Mouse (Mus musculus) CH12.LX (cell line): Measurements from ENCODE around the gene Rnf225. TPM values are rescaled to one million over a fixed set of nuclear protein-coding genes. Genes with fewer than 3 reads are reported as not detected.
A peak's percentile ranks its signal among the peaks of the same experiment; 100 is the strongest.

Experiments used
- DNase-seq: peaks from one replicate; pipeline ENCODE4 v3.0.0-alpha.2; 2013; ENCODE audit errors: extremely low read depth
- H3K27ac ChIP-seq: 2 replicates; pipeline ENCODE4 v1.5.1; 2012; ENCODE audit warnings: low read depth, mild to moderate bottlenecking, control low read depth, moderate library complexity; ENCODE audit not compliant: insufficient read depth
- H3K27me3 ChIP-seq: replicated peaks from 2 replicates; pipeline ENCODE3; 2012; ENCODE audit warnings: inconsistent platforms
- H3K36me3 ChIP-seq, 2 experiments: replicated peaks in 1 of 2; 2 replicates each; pipeline versions ENCODE3 to v1.6.1; 2012; ENCODE audit warnings: inconsistent platforms in 1 of 2, low read length in 1 of 2, mild to moderate bottlenecking in 1 of 2, mixed read lengths in 1 of 2, moderate library complexity in 1 of 2; ENCODE audit not compliant: control insufficient read depth in 1 of 2, insufficient read depth in 1 of 2
- H3K4me1 ChIP-seq, 2 experiments: 2 replicates each; pipeline ENCODE4 v1.6.1; 2012; ENCODE audit warnings: inconsistent platforms in 1 of 2, moderate library complexity in 1 of 2; ENCODE audit not compliant: insufficient read depth in 2 of 2, control insufficient read depth in 1 of 2
- H3K4me2 ChIP-seq: 2 replicates; pipeline ENCODE4 v1.6.1; 2012; ENCODE audit warnings: low read depth, mild to moderate bottlenecking, control low read depth; ENCODE audit not compliant: poor library complexity, insufficient read depth, severe bottlenecking
- H3K4me3 ChIP-seq, 3 experiments: fragments of 150-350 bp in 1 of 3; sonication (generic) in 1 of 3; replicated peaks in 1 of 3; 2 replicates each; pipeline versions ENCODE3 to v1.5.1; 2011 to 2012; ENCODE audit warnings: low read depth in 2 of 3, low read length in 2 of 3, mild to moderate bottlenecking in 2 of 3, moderate library complexity in 2 of 3, control low read depth in 1 of 3, improper control_type of control experiment in 1 of 3, inconsistent platforms in 1 of 3, mixed read lengths in 1 of 3; ENCODE audit not compliant: poor library complexity in 1 of 3
- H3K79me2 ChIP-seq: replicated peaks from 2 replicates; pipeline ENCODE4 v1.6.1; 2012; ENCODE audit warnings: mild to moderate bottlenecking, moderate library complexity; ENCODE audit not compliant: control insufficient read depth, poor library complexity, insufficient read depth, severe bottlenecking; ENCODE audit errors: extremely low read depth
- H3K9ac ChIP-seq: 2 replicates; pipeline ENCODE4 v1.6.1; 2012; ENCODE audit warnings: low read depth, mild to moderate bottlenecking, control low read depth, moderate library complexity; ENCODE audit not compliant: insufficient read depth
- H3K9me3 ChIP-seq: replicated peaks from 2 replicates; pipeline ENCODE3; 2012; ENCODE audit warnings: low read length, inconsistent platforms, mixed read lengths
- CHD1 ChIP-seq: IDR thresholded peaks from 2 replicates; pipeline ENCODE4 v1.6.1; 2012; ENCODE audit warnings: low read depth, low read length, improper control_type of control experiment, inconsistent platforms
- CTCF ChIP-seq, 2 experiments: IDR thresholded peaks in 1 of 2; conservative IDR thresholded peaks in 1 of 2; 2 replicates each; pipeline ENCODE4 v1.5.1; 2011 to 2012; ENCODE audit warnings: low read depth in 2 of 2, low read length in 2 of 2, improper control_type of control experiment in 1 of 2, inconsistent platforms in 1 of 2, mild to moderate bottlenecking in 1 of 2, moderate library complexity in 1 of 2
- EP300 ChIP-seq: IDR thresholded peaks from 2 replicates; pipeline ENCODE4 v1.6.1; 2011; ENCODE audit warnings: low read length, improper control_type of control experiment
- GABPA ChIP-seq: IDR thresholded peaks from 2 replicates; pipeline ENCODE4 v1.6.1; 2012; ENCODE audit warnings: low read depth, low read length, improper control_type of control experiment, inconsistent platforms; ENCODE audit not compliant: insufficient replicate concordance
- IRF4 ChIP-seq: IDR thresholded peaks from 2 replicates; pipeline ENCODE4 v1.6.1; 2014; ENCODE audit warnings: low read depth, mild to moderate bottlenecking, inconsistent platforms, low read length, improper control_type of control experiment
- JUN ChIP-seq: IDR thresholded peaks from 2 replicates; pipeline ENCODE4 v1.6.1; 2011; ENCODE audit warnings: low read depth, mild to moderate bottlenecking, low read length, improper control_type of control experiment, moderate library complexity; ENCODE audit not compliant: insufficient read depth
- KAT2A ChIP-seq: IDR thresholded peaks from 2 replicates; pipeline ENCODE4 v1.6.1; 2012; ENCODE audit warnings: low read length, improper control_type of control experiment, inconsistent platforms; ENCODE audit not compliant: insufficient replicate concordance
- MAFK ChIP-seq: IDR thresholded peaks from 2 replicates; pipeline ENCODE4 v1.6.1; 2011; ENCODE audit warnings: low read length, improper control_type of control experiment; ENCODE audit not compliant: insufficient replicate concordance
- MAX ChIP-seq: IDR thresholded peaks from 2 replicates; pipeline ENCODE4 v1.6.1; 2011; ENCODE audit warnings: low read length, improper control_type of control experiment
- MAZ ChIP-seq: IDR thresholded peaks from 2 replicates; pipeline ENCODE4 v1.6.1; 2012; ENCODE audit warnings: low read depth, mild to moderate bottlenecking, inconsistent platforms, low read length, improper control_type of control experiment, moderate library complexity
- MXI1 ChIP-seq: IDR thresholded peaks from 2 replicates; pipeline ENCODE4 v1.6.1; 2011; ENCODE audit warnings: mild to moderate bottlenecking, low read depth, low read length, improper control_type of control experiment
- MYC ChIP-seq: IDR thresholded peaks from 2 replicates; pipeline ENCODE4 v1.6.1; 2011; ENCODE audit warnings: low read depth, mild to moderate bottlenecking, improper control_type of control experiment, low read length
- RAD21 ChIP-seq: IDR thresholded peaks from 2 replicates; pipeline ENCODE4 v1.6.1; 2011; ENCODE audit warnings: low read depth, mild to moderate bottlenecking, low read length, improper control_type of control experiment, moderate library complexity
- SIN3A ChIP-seq: IDR thresholded peaks from 2 replicates; pipeline ENCODE4 v1.6.1; 2012; ENCODE audit warnings: low read length, improper control_type of control experiment, inconsistent platforms
- SMC3 ChIP-seq: IDR thresholded peaks from 2 replicates; pipeline ENCODE4 v1.6.1; 2011; ENCODE audit warnings: low read depth, low read length, improper control_type of control experiment
- TBP ChIP-seq: conservative IDR thresholded peaks from 2 replicates; pipeline ENCODE4 v1.6.1; 2011; ENCODE audit warnings: low read depth, low read length, improper control_type of control experiment
- TCF12 ChIP-seq: IDR thresholded peaks from 2 replicates; pipeline ENCODE4 v1.6.1; 2014; ENCODE audit warnings: low read depth, mild to moderate bottlenecking, inconsistent platforms, low read length, improper control_type of control experiment
- USF1 ChIP-seq: IDR thresholded peaks from 2 replicates; pipeline ENCODE4 v1.6.1; 2014; ENCODE audit warnings: low read depth, mild to moderate bottlenecking, inconsistent platforms, low read length, improper control_type of control experiment
- ZC3H11A ChIP-seq: IDR thresholded peaks from 2 replicates; pipeline ENCODE4 v1.6.1; 2012; ENCODE audit warnings: low read depth, mild to moderate bottlenecking, inconsistent platforms, low read length, improper control_type of control experiment
- ZMIZ1 ChIP-seq: IDR thresholded peaks from 2 replicates; pipeline ENCODE4 v1.6.1; 2012; ENCODE audit warnings: low read depth, mild to moderate bottlenecking, inconsistent platforms, low read length, improper control_type of control experiment
- ZNF384 ChIP-seq: IDR thresholded peaks from 2 replicates; pipeline ENCODE4 v1.6.1; 2012; ENCODE audit warnings: low read depth, low read length, improper control_type of control experiment, inconsistent platforms
- dilution Hi-C: fragments of 300-500 bp; cut with MboI; formaldehyde crosslinking; loops from 2 replicates; pipeline ENCODE4 v1.14.3; 2020; ENCODE audit warnings: low sequenced_read_pairs; ENCODE audit not compliant: extremely low pct_unique_long_range_greater_than_20kb, extremely low pct_ligation_motif_present
- in situ Hi-C: fragments of 300-500 bp; cut with MboI; formaldehyde crosslinking; loops from 3 replicates; pipeline ENCODE4 v1.14.3; 2019; ENCODE audit warnings: low sequenced_read_pairs, low pct_ligation_motif_present, low pct_unique_long_range_greater_than_20kb, mixed read lengths
- polyA plus RNA-seq: library from polyadenylated mRNA; unstranded; fragments of >175 nt; gene quantifications from 2 replicates; pipeline ENCODE4 v1.2.1, GENCODE M21; 2012; ENCODE audit warnings: low read depth; ENCODE audit not compliant: insufficient read length
- total RNA-seq, 2 experiments: library from RNA; depleted of rRNA; stranded (reverse); fragments of 300-350 nt in 1 of 2; fragments of >200 nt in 1 of 2; gene quantifications; 2 replicates each; pipeline ENCODE4 v1.2.3; 2012 to 2014

Rnf225 gene
- total and polyA plus RNA-seq, 3 experiments: 0.89 to 4.0 (median 1.1) TPM

- TF ChIP-seq MAZ: no peak
- TF ChIP-seq MXI1: peak; percentile 92
These were observed 22.0 kb downstream of the Rnf225 start (continued) for GRCm38 (mm10) chr7:12949032-12949871.

GRCm38 (mm10) chr7:12949872-12950229 lies 22.6 kb downstream of the Rnf225 start:
- dilution Hi-C loops (no loop called here), in situ Hi-C loops (no loop called here)
- TF ChIP-seq MAFK: no peak
- TF ChIP-seq IRF4: peak; percentile 4; the same call in 1 of the 2 replicates
- TF ChIP-seq SIN3A: peak; percentile 3
- Histone ChIP-seq H3K27ac (peak overlapping the region; percentile 33), H3K36me3 (no peaks in the 10 kb centered on the region), H3K4me2 (peak overlapping the region; percentile 89), H3K79me2 (no peaks in the 10 kb centered on the region), H3K4me3 (peak overlapping the region; percentile 67 to 87 (median 78)), H3K27me3 (no peaks in the 10 kb centered on the region), H3K9ac (peak overlapping the region; percentile 87), H3K4me1 (peaks cover 0 to 33% of the 10 kb centered on the region in 2 experiments; a peak in 3 of 4 replicates), H3K9me3 (no peaks in the 10 kb centered on the region)
- DNase-seq: no peak

- H3K27ac ChIP-seq: no peak overlapping the region
- no peak overlapping the region for H3K9ac ChIP-seq
- H3K4me1 ChIP-seq: peaks cover 0 to 27% of the 10 kb centered on the region in 2 experiments; a peak in 2 of 4 replicates
- H3K4me2 ChIP-seq: no peak overlapping the region
- H3K4me3 ChIP-seq: no peak overlapping the region
- H3K79me2 ChIP-seq: no peaks in the 10 kb centered on the region
- dilution Hi-C loops (no loop called here), in situ Hi-C loops (no loop called here)
- no peak for TF ChIP-seq EP300
- TF ChIP-seq MYC: peak; percentile 94
- TF ChIP-seq ZMIZ1: no peak
- TF ChIP-seq CHD1: no peak
- TF ChIP-seq MXI1: no peak
- TF ChIP-seq MAX: peak; percentile 52; the same call in 1 of the 2 replicates
- no peak for TF ChIP-seq GABPA
- TF ChIP-seq RAD21: peak; percentile 56
- TF ChIP-seq ZC3H11A: no peak
- no peak for TF ChIP-seq TBP
- TF ChIP-seq CTCF (conservative IDR thresholded peaks at IDR 0.05 in 1 of 2, IDR thresholded peaks at IDR 0.05 in 1 of 2; ENCODE audit: low read depth in 2 of 2, low read length in 2 of 2): peak in 1 of 2 experiments; percentile 76; a peak in 2 of 4 replicates
- no peak for TF ChIP-seq KAT2A
- TF ChIP-seq SMC3: peak; percentile 56
- TF ChIP-seq SIN3A: no peak
- no peak for TF ChIP-seq IRF4
- TF ChIP-seq JUN: no peak
- TF ChIP-seq TCF12: 0 out of 2 replicates have a peak, but pooled peaks have one; percentile 32
- no peak for TF ChIP-seq USF1
- 0 out of 2 replicates have a peak, but pooled peaks have one; percentile 7 for TF ChIP-seq ZNF384
- 0 out of 2 replicates have a peak, but pooled peaks have one; percentile 30 for TF ChIP-seq MAFK
- H3K27me3 ChIP-seq: no peaks in the 10 kb centered on the region
- peak; percentile 53 for DNase-seq
- H3K36me3 ChIP-seq: no peaks in the 10 kb centered on the region
- H3K9me3 ChIP-seq: no peaks in the 10 kb centered on the region
These were observed 27.7 kb downstream of the Rnf225 start for GRCm38 (mm10) chr7:12954896-12955295.
